Mouse (Mus musculus): Measurements from ENCODE around the gene Map2.

DNA sequence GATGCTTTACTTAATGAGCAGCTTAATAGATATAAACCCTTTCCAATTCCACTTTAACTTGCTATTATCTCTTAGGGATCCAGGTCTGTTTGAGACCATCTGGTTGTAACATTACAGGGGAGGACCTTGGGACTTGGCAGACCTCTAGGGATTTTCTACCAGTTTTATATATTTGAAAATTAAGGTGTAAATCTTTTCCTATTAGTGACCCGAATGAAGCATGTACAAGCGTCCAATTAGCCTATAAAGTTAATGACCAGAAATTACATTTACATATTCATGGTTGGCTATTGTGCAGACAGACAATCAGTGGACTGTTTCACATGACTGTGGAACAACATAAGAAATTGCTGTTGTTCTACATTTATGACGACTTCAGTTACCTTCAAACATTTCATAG, 88.1 kb downstream of the Map2 start:
- TF ChIP-seq POLR2A (IDR thresholded peaks at IDR 0.05; ENCODE audit: low read depth, low read length) (no peak), CTCF (IDR thresholded peaks at IDR 0.05; ENCODE audit: borderline replicate concordance, insufficient read depth, low read length) (no peak)
